Mouse (Mus musculus) cerebellum, adult 8-10 months (tissue): Measurements from ENCODE around the gene Gm49450.
A peak's percentile ranks its signal among the peaks of the same experiment; 100 is the strongest.

Experiments
- DNase-seq: peaks from one replicate; pipeline ENCODE4 v3.0.0; 2022

The Gm49450 gene

DNA sequence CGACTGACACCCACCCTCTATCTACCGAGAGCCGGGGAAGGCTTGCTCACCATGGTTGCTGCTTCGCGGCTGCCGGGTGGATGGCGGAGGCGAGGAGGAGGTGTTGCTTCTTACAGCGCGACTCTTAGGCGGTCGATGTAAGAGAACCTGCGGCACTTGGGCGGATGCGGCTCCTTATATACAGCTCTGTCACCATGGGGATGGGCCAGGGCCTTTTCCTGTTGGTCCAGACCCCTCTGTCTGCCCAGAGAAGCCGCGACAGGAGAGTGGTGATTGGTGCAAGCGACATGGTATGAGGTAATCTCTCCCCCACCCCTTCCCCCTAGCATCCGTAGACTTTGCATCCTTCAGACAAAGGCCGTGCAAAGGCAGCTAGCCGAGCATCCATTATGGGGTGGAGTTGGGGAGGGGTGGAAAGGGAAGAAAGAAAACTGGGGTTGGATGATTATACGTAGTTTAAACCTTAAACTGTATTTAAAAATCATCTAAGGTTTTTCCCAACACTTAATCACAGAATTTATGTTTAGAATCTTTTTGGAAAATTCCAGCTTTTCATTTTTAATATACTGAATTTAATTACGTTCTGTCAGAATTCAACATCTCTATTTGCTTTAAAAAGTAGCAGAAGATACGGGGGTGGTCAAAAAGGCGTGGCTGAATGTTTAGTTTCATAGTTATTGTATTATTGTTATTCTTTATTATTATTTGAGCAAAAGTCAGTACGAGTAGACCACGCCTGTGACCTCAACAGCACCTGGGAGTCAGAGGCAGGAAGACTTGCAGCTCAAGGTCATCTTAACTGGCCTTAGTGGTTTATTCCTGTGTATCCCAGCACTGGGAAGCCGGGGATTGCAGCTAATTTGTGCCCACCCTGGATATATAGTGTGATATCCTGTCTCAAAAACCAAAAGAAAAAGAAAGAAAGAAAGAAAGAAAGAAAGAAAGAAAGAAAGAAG, at the start of gene Gm49450, which contains the start of gene Tuba1a:
Gm49450 (minus strand) TSS at position 151 of the 956 bp plus-strand sequence.
Tuba1a (minus strand) TSS at position 303 of the 956 bp plus-strand sequence.
- DNase-seq: peak; percentile 98

DNA sequence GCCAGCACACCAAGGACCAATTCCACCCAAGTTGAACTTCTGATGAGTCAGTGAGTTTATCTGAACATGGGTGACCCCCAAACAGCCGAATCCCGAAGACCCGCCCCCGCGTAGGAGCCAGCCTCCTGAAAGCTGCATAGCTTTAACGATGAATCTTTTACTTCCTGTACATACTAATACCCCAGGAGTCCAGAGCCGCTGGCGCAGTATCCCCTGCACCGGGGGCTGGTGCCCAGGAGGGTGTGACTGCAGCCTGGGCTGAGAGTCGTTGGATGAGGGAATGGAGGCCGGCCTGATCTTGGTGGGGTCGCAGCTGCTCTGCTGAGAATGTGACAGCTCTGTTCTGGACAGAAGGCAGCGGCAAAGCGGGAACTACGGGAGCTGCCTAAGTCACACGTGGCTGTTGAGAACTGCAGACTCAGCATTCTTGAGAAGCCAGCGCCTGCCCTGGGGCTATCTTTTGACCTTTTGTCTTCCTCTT, 48.1 kb upstream of the Gm49450 start:
- DNase-seq: no peak

DNA sequence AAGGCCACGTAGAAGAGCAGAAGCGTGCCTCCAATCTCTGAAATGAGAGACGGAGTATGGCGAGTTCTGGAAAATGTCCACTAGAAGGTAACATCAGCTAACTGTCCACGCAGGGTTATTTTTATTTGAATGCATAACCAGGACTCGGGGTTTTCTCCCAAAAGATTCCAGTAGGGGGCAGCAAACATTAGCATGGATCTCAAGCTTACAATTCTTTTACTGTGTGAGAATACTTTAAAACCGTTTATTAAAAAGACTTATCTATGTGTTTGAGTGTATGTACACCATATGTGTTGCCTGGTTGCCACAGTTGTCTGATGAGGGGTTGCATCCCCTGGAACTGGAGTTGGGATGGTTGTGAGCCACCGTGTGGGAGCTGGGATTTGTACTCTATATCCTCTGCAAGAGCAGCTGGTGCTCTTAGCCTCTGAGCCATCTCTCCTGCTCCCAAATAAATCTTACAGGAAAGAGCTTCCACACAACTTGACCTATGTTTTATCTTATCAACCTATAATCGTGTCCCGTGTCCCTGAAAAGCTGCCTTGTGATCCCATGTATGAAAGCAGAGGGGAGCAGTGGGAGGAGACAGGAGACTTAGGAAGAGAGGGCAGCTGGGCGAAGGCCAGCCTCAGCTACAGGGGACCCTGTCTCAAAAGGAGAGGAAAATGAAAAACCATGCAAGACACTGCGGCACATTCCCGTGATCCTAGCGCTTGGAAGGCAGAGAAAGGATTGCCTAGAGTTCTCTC, 47.4 kb upstream of the Gm49450 start:
- DNase-seq: peak; percentile 63

DNA sequence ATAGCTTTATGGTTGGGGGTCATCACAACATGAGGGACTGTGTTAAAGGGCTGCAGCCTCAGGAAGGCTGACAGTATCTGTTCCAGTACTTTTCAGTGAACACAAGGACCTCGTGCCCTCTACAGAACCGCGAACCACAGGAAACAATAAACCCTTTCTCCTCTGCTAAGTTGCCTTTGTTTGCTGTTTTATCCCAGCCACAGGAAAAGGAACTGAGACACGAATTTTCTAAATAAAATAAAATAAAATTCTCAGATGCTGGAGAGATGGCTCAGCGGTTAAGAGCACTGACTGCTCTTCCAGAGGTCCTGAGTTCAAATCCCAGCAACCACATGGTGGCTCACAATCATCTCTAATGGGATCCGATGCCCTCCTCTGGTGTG, 45.4 kb upstream of the Gm49450 start:
- DNase-seq: no peak

DNA sequence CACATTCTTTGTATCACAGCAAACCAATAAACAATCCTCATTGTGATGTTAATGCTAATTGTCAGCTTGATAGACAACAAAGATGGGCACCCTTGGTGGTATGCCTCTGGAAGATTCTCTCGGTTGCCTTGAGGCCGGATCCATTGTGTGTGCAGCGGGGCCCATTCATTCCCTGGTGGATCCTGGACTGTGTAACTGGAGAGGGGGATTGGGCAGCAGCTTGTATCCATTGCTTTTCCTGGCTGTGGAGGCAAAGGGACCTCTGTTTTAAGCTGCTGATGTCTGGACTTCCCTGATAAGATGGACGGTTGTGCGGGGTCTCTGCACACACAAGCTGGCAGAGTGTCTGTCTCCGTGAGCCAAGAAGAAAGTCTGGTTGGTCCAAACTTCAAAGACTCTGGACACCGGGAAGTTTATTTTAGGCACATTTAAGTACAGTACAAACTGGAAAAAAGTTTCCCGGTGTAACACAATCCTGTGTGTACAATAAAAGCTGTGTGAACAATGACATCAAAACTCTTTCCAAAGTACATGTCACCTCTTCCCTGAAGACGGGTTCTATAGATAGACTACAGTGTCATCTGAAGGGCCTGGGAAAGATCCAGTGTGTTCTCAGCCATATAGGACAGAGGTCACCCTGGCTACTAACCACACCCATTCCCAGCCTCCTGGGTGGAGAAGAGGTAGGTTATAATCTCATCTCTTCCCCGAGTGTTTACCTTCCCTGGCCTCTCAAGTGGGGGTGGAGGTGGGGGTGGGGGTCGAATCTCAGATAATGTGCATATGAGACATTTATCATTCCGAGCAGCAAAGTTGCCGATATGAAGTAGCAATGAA, 44.8 kb upstream of the Gm49450 start:
- DNase-seq: no peak

DNA sequence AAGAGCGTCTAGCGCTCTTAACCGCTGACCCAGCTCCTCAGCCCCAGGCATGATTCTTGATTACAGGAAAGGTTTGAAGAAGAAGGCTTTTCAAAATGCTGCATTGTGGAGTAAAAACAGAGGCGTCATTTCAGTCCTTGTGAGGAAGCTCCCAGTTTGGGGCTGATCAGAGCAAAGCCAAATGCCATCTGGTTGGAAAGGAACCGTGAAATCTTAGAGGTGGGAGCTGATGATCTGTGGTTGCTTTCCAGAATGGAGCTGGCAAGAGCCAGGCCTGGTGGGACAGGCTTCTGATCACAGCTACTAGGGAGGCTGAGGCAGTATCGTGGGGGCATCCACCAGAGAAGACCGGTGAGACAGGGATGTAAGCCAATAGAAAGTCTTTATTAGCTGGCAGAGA, 43.5 kb upstream of the Gm49450 start:
- no peak for DNase-seq

DNA sequence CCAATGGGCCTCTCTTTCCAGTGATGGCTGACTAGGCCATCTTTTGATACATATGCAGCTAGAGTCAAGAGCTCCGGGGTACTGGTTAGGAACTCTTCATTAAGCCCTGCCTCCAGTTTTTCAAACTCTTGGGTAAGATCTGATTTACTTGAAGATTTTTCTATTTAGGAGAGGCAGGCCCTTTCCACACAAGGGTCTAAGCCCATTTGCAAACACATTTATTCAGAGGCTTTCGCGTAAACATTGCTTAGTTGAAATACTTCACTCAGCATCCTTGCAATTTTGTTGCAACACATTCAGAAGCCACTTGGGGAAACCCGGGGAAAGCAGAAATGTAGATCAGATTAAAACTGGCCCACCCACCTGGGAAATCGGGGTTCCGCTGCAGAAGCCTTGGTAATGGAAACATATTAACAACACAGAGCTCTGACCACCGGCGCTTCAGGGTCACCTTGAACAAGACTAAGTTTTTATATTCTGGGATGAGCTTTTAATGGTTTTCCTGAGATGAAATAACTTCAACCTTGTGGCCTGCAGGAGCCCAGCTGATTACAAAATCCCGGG, 41.7 kb upstream of the Gm49450 start:
- DNase-seq: peak; percentile 17

DNA sequence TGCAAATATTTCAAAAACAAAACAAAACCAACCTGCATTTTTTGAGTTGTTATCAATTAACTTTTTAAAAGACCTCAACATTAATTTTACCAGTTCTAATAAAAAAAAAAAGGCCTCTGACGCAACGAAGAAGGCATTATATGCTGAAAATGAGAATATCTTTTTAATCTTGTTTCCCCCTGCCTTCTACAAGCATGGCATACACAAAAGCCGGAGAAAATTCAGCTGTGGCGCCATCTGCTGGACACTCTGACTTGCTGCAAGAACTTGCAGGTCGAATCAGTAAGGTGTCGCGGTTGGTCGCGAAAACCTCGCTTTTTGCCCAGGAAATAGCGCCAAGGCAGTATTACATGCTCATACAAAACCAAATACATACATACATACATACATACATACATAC, 40.5 kb upstream of the Gm49450 start:
- DNase-seq: peak; percentile 88

DNA sequence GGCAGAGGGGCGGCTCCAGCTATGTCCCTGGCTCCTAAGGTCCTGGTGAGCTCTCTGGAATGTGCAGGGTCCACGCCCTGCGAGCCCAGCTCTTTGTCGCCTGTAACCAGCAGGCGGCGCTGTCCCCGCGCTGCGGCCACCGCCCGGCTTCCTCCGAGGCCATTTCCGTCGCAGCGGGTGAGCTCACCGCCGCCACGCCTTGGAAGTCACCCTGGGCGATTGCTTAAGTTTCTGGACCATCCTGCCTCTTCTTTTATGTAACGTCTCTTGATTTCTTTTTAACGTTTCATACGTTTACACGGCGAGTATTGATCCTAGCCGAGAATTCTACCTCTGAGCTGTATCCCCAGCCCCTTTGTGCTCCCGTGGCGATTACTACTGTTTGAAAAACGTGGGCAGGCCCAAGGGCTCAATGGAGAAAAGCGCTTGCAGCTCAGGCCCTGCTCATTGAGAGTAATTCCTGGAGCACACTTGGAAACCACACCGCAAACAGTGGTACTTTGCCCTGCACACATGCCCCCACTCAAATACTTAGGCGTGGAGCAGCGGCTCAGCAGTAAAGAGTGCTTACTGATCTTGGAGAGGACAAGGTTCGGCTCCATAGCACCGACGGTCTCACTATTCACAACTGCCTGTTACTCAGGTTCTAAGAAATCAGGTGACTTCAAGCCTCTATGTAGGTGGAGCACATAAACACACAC, 39.9 kb upstream of the Gm49450 start:
- peak; percentile 94 for DNase-seq

DNA sequence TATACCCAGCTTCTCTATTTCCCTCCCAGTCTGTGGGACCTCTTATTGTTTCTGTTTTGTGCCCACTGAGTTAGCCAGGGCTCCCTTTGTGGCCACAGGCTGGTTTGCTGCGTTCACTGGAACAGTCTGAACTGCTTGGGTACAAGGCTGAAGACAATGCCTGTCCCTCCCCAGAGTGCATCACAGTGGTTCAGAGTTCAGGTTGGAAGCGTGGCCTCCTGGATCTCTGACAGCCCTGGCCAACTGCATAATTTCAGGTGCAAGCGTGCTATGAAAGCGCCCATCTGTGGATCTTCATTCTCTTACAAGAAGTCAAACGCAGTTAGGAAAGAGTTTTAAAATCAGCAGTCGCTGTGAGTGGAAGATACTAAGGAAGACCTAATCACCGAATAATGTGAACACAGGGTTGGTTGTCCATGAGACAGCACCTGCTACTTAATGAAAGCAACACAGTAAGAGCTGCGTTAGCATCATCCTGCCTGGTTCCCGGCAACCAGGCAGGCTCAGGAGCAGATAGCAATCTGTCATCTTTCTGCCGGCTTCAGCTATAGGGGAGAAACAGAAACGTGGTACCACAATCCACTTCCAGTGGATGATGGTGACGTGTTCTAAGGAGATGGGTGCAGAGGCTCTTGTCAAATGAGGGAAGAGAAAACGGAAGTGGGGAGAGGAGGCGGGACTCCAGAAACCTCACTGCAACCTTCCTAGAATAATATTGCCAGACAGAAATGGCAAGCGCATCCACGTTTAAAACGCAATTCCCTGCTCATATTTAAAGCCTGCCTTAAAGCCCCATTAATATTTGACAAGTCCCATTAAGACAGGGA, 38.9 kb upstream of the Gm49450 start:
- DNase-seq: peak; percentile 68

DNA sequence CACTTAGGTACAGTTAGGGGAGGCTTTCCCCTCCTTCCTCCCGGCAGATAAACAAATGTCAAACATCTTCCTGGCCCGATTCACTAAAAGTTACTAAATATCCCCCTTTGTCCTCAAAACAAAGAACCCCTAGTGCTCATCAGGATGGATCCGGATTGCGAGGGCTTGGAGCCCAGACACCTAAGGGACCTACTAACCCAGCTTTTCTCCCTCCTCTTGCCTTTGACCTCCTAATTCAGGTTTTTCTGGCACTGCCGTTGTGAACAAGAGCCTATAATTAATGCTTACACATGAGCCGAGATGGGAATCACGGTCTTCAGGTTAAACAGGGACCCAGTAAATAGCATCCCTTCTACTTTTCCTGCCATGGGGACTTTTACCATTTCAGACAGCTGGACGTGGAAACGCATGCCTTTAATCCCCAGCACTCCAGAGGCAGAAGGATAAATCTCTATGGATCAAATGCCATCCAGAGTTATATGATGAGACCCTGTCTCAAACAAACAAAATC, 38.2 kb upstream of the Gm49450 start:
- no peak for DNase-seq

DNA sequence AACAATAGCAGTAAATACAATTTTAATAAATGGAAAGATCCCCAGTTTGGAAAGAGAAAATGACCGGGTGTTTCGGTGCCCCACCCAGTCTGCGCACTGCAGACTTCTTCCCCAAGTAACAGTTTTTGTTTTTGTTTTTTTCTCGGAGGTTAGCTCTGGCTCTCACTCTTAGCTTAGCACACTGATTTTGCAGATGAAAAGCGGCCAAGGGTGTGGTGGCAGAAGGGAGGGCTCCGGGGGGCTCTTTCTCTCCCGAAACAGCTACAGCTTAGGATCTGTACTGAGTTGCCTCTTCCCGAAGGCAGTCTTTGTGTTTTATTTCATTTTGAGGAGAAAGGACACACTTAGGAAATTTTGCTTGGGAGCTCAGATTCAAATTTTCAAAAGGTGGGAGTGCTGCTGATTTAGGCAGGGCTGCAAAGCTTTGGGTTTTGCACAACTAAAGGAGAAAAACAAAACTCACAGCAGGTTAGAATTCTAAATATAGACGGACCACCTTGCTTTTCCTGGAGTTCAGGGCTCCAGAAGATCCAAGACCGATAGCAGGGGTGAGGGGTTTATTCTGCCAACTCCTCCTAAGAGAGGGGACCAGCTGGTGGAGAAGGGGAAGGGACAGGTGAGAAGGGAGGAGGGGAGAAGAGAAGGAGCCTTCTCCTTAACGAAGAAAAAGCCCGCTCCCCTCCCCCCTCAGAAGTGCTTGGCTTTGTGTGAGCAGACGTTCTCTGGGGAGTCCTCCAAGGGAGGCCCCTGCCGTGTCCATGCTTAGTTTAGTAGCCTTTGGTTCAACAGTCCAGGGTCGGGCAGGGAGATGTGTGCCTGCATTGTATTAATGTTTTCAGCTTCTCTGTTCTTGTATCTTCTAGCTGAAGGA, 37.6 kb upstream of the Gm49450 start:
- peak; percentile 41 for DNase-seq

DNA sequence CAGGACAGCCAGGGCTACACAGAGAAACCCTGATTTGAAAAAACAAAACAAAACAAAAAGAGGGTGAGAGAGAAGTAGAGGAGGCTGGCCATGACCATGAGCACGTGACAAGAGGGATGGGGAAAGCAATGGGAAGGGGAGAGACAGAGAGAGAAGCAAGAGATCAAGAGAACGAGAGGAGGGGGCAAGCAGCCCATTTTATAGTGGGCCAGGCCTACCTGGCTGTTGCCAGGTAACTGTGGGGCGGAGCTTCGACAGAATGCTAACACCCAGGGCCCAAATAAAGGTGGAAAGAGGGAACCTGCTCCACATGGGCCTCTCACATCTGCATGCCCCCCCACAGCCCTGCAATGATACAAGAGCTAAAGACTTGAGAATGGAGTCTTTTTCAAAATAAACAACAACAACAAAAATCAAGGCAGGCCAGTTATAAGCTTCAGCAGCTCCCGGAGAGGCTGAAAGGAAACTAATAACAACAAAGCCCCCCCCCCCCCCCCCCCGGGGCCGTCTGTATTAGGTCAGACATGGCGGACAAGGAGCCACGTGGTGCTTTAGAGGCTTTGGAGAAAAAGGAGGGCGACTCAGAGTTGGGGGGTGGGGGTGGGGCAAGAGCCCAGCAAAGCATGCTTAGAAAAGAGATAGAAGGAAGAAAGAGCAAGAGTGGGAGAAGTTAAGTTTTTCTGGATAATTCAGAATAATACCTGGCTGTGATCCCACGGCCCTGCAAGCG, 36.5 kb upstream of the Gm49450 start:
- no peak for DNase-seq

DNA sequence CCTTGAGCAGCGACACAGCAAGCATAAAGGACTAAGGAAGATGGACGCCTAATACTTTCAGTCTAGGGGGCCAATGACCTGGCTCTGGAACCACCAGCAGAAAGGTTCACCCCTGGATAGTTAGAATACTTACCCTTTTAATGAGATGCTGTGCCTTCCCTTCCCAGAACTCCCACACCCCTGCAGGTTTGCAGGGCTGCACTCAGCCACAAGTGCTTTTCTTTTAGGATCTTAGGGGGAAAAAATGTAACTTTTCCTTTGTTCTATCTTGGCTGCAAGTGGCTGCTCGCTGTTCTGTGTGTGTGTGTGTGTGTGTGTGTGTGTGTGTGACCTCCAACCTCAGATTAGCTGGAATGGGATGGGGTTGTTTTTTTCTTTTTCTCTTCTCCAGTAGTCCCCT, 35.4 kb upstream of the Gm49450 start:
- no peak for DNase-seq

DNA sequence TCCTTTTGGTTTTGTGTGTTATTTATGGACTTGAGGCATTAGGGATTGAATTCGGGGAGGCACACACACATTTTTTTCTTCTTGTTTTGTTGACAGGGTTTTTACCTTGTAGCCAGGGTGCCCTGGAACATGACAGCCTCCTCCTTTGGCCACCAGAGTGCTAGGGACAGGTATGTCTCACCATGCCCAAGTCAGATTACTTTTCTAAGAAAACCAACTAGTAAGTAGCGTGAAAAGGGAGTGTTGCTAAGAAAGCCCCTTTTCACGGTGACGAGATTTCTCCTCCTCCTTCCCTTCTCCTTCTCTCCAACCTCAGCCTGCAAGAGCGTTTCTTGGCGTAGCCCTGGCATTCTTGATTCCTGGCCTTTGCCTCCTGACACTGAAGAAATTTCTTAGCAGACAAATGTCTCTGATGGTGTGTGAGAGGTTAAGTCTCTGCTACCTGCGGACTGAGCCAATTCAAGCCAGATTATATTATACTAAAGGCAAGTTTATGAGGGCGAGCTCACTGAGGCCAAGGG, 34.4 kb upstream of the Gm49450 start:
- no peak for DNase-seq

DNA sequence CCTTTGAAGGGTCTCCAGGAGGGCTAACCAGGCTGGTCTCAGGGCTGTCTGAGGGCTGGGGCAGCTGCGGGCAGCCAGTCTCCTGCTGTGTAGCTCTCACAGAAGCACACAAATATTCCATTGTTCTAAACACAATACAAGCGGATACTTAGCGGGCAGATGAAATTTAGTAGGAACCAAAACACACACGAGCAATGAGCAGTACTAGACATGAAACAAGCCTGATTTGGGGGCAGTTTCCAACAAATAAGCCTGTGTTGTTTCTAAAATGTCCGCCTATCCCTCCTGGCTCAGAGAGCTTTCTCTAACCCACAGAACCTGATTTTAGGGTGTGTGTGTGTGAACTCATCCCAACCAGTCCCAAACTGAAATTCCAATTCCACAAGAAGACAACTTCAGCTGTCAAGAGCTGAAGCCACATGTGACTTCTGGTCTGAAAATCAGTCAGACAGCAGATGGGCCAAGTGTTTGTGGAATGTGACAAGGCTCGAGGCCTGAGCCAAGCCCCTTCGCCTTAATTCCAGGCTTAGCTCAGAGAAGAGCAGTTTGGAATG, 33.8 kb upstream of the Gm49450 start:
- DNase-seq: no peak

DNA sequence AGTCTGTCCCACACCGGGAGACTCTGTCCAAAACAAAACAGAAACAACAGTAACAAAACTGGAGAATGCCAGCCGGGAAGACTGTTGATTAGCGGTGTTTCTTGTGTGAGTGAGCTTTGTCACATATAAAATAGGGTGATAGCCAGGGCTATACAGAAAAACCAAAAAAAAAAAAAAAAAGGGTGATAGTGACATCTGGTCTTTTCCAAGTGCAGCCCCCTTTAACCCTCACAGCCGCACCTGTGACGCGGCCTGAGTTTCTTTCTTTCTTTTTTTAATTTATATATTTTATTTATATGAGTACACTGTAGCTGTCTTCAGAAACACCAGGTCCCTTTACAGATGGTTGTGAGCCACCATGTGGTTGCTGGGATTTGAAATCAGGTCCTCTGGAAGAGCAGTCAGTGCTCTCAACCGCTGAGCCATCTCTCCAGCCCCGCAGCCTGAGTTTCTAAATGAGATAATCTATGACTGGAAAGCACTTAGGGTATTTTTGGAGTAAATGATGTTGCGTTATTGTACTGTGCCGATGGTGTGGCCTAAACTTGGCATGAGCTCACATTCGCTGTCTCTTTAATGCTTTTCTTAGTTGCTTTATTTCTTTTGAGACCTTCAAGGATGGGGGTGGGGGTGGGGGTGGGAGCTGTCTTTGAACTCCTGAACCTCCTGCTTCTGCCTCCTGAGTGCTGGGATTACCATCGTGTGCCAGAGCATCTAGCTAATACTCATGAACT, 32.8 kb upstream of the Gm49450 start:
- DNase-seq: no peak
